Mouse (Mus musculus) lung, embryonic 16.5 days (tissue): ENCODE measurements around the gene Nsg2. TPM values are rescaled to one million over a fixed set of nuclear protein-coding genes. Genes with fewer than 3 reads are reported as not detected.
A peak's percentile ranks its signal among the peaks of the same experiment; 100 is the strongest.
"Not testable (repeated sequence)": the region's sequence is repeated elsewhere in the genome, so short reads cannot be mapped to it uniquely, and the experiment has no call there.

Source experiments
- ATAC-seq: fragments of 200-750 bp; cut with Nextera tagmentation; 2 replicates; pipeline ENCODE4 v1.8.0; 2017; ENCODE audit warnings: low read depth, mild to moderate bottlenecking, moderate library complexity
- H3K27ac ChIP-seq: fragments of 300-500 bp; sonication (generic); 2 replicates; pipeline ENCODE4 v1.5.1; 2014; ENCODE audit warnings: mild to moderate bottlenecking, control low read depth, low read length
- H3K27me3 ChIP-seq: fragments of 300-500 bp; sonication (generic); 2 replicates; pipeline ENCODE4 v1.6.1; 2014; ENCODE audit warnings: low read depth, low read length, mixed read lengths; ENCODE audit not compliant: control insufficient read depth, insufficient read depth
- H3K36me3 ChIP-seq: fragments of 300-500 bp; sonication (generic); 2 replicates; pipeline ENCODE4 v1.6.1; 2014; ENCODE audit warnings: low read length; ENCODE audit not compliant: control insufficient read depth, insufficient read depth
- H3K4me1 ChIP-seq: fragments of 300-500 bp; sonication (generic); replicated peaks from 2 replicates; pipeline ENCODE4 v1.6.1; 2014; ENCODE audit warnings: low read length, mixed read lengths; ENCODE audit not compliant: control insufficient read depth, insufficient read depth
- H3K4me2 ChIP-seq: fragments of 300-500 bp; sonication (generic); 2 replicates; pipeline ENCODE4 v1.6.1; 2014; ENCODE audit warnings: low read depth, low read length, control low read depth
- H3K4me3 ChIP-seq: fragments of 300-500 bp; sonication (generic); 2 replicates; pipeline ENCODE4 v1.5.1; 2014; ENCODE audit warnings: mild to moderate bottlenecking, low read length, control low read depth
- H3K9ac ChIP-seq: fragments of 300-500 bp; sonication (generic); 2 replicates; pipeline ENCODE4 v1.6.1; 2014; ENCODE audit warnings: low read length, control low read depth
- H3K9me3 ChIP-seq: fragments of 300-500 bp; sonication (generic); 2 replicates; pipeline ENCODE4 v1.6.1; 2016; ENCODE audit warnings: low read length; ENCODE audit not compliant: control insufficient read depth
- WGBS: fragments of 180-500 bp; shearing (Covaris S2); extraction: QIAGEN DNeasy Blood & Tissue Kit; methylation state at CpG from one replicate; pipeline ENCODE4 v1.1.7; 2014; 5-methylcytosine and 5-hydroxymethylcytosine counted together
- polyA plus RNA-seq: library from polyadenylated mRNA; unstranded; fragments of >200 nt; fragmentation: Nextera tagmentation; extraction: Ambion mirVana; gene quantifications from 2 replicates; pipeline ENCODE4 v1.2.1, GENCODE M21; 2015

Gene Nsg2
- polyA plus RNA-seq, result 1.6 and 3.0 TPM in 2 replicates

- peak within 1 kb of the TSS; percentile 49 for H3K4me2 ChIP-seq
- H3K9me3 ChIP-seq, result no peaks in the 10 kb centered on the region
- peak within 1 kb of the TSS; percentile 20 for H3K4me3 ChIP-seq
- H3K4me1 ChIP-seq, result peaks cover 4% of the 10 kb centered on the region
- no peak within 1 kb of the TSS for H3K9ac ChIP-seq
- no peaks in the 10 kb centered on the region for H3K27me3 ChIP-seq
- ATAC-seq, result peak; percentile 69; the same call in 1 of the 2 replicates
- H3K27ac ChIP-seq, result no peak within 1 kb of the TSS
- H3K36me3 ChIP-seq, result no peaks in the 10 kb centered on the region
- under 1% methylated on average over 16 of the region's 16 CpGs for WGBS
Measured at GRCm38 (mm10) chr11:32000281-32000680, at the start of gene Nsg2. TSS of gene Nsg2 (plus strand) at chr11:32000463.

DNA sequence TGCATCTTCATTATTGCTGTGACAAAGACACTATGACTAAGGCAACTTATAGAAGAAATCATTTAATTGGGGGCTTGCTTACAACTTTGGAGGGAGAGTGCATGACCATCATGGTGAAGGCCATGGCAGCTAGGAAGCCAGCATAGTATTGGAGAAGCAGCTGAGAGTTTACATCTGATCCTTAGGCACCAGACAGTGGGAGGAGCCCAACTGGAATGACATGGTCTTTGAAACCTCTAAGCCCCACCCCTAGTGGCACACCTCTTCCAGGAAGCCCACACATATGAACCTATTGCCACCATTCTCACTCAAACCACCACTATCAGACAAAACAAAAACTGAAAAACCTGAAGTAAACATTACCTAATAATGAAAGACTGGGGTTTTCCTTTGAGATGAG lies 40.2 kb upstream of the Nsg2 start:
- H3K4me2 ChIP-seq, result no peak overlapping the region
- H3K27ac ChIP-seq, result no peak overlapping the region
- H3K4me1 ChIP-seq, result no peaks in the 10 kb centered on the region
- no peak for ATAC-seq
- H3K4me3 ChIP-seq, result no peak overlapping the region
- H3K27me3 ChIP-seq, result no peaks in the 10 kb centered on the region
- no peaks in the 10 kb centered on the region for H3K36me3 ChIP-seq
- H3K9me3 ChIP-seq, result no peaks in the 10 kb centered on the region
- no peak overlapping the region for H3K9ac ChIP-seq

DNA sequence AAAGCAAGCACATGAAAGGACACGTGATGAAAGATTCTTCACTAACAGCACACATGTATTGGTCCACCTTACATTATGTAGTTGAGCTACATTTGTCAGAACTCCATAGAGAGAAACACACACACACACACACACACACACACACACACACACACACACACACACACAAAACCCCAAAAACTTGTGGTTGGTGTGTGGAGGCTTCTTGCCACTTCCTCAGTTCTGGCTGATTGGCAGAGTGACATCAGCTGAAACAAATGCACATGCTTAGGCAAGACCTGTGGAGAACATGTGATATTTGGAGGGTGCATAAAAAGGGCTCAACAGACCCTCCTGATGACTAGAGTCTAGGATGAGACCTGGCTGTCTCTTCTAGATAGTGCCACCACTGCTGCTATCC lies 36.3 kb upstream of the Nsg2 start:
- Histone ChIP-seq H3K4me2 (no peak overlapping the region), H3K4me3 (no peak overlapping the region), H3K27me3 (no peaks in the 10 kb centered on the region), H3K9ac (no peak overlapping the region), H3K36me3 (no peaks in the 10 kb centered on the region), H3K4me1 (peaks cover 3% of the 10 kb centered on the region; the same call in 1 of the 2 replicates), H3K27ac (no peak overlapping the region), H3K9me3 (no peaks in the 10 kb centered on the region)
- WGBS, result 94% methylated on average over 1 of the region's 1 CpGs
- no peak for ATAC-seq

- H3K4me2 ChIP-seq, result peak within 1 kb of the TSS; percentile 70
- WGBS, result 32% methylated on average over 48 of the region's 49 CpGs
- no peak within 1 kb of the TSS for H3K27ac ChIP-seq
- peak; percentile 31; the same call in 1 of the 2 replicates for ATAC-seq
- no peaks in the 10 kb centered on the region for H3K27me3 ChIP-seq
- peak within 1 kb of the TSS; percentile 61 for H3K9ac ChIP-seq
- H3K9me3 ChIP-seq, result no peaks in the 10 kb centered on the region
- peaks cover 3% of the 10 kb centered on the region; the same call in 1 of the 2 replicates for H3K4me1 ChIP-seq
- no peaks in the 10 kb centered on the region for H3K36me3 ChIP-seq
- peak within 1 kb of the TSS; percentile 44 for H3K4me3 ChIP-seq
Measured at GRCm38 (mm10) chr11:31965256-31966134, 34.8 kb upstream of the Nsg2 start, which contains the start of gene 4930524B15Rik. TSS of gene 4930524B15Rik (plus strand) at chr11:31965592.

DNA sequence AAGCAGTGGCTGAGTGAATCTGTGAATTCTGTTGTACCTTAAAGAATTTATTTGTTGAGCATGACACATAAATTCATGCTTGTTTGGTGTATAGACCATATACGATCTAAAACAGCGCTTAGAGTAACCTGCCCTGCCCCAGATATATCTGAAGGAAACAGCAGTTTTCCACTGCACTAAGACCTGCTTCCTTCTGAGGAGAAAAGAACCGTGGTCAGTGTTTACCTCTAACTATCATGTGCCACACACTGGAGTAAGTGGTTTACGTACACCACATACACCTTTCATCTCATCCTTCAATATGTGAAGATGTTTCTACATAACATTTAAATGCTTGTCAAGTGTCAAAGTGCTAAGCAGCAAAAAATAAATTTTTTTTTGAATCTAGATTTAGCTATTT lies 26.1 kb upstream of the Nsg2 start:
- Histone ChIP-seq H3K4me1 (no peaks in the 10 kb centered on the region), H3K9me3 (no peaks in the 10 kb centered on the region), H3K36me3 (no peaks in the 10 kb centered on the region), H3K4me3 (no peak overlapping the region), H3K4me2 (no peak overlapping the region), H3K27me3 (no peaks in the 10 kb centered on the region), H3K9ac (no peak overlapping the region), H3K27ac (no peak overlapping the region)
- WGBS, result 61% methylated on average over 4 of the region's 4 CpGs
- ATAC-seq, result no peak

DNA sequence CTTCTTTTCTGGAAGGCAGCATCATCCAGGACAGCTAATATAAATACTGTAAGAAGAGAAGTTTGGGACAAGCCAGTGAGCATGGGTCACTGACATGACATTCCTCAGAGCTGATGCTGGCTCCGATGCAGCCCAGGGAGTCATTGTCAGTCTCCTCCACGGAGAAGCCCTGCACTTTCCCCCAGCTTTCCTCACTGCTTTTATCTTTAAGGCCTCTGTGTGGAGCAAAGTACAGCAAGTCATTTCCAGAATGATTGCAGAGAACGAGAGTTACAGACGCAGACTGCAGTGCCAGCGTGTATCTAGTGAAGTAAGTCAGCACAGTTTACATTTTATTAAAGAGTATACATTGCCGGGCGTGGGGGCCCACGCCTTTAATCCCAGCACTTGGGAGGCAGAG lies 25.4 kb upstream of the Nsg2 start:
- Histone ChIP-seq H3K4me3 (no peak overlapping the region), H3K4me2 (no peak overlapping the region), H3K4me1 (no peaks in the 10 kb centered on the region), H3K36me3 (no peaks in the 10 kb centered on the region), H3K9me3 (peaks cover under 1% of the 10 kb centered on the region; the same call in 1 of the 2 replicates), H3K9ac (no peak overlapping the region), H3K27me3 (no peaks in the 10 kb centered on the region), H3K27ac (no peak overlapping the region)
- WGBS, result 25% methylated on average over 8 of the region's 8 CpGs
- peak; percentile 52; the same call in 1 of the 2 replicates for ATAC-seq

GRCm38 (mm10) chr11:31975678-31976077 lies 24.6 kb upstream of the Nsg2 start:
- H3K27me3 ChIP-seq, result no peaks in the 10 kb centered on the region
- no peak for ATAC-seq
- no peak overlapping the region for H3K4me3 ChIP-seq
- H3K4me1 ChIP-seq, result no peaks in the 10 kb centered on the region
- H3K27ac ChIP-seq, result no peak overlapping the region
- peaks cover 2% of the 10 kb centered on the region; the same call in 1 of the 2 replicates for H3K9me3 ChIP-seq
- no peaks in the 10 kb centered on the region for H3K36me3 ChIP-seq
- H3K4me2 ChIP-seq, result no peak overlapping the region
- WGBS, result 74% methylated on average over 5 of the region's 5 CpGs
- no peak overlapping the region for H3K9ac ChIP-seq

GRCm38 (mm10) chr11:31976137-31976536 lies 24.1 kb upstream of the Nsg2 start:
- Histone ChIP-seq H3K27ac (no peak overlapping the region), H3K4me2 (no peak overlapping the region), H3K4me3 (no peak overlapping the region), H3K27me3 (no peaks in the 10 kb centered on the region), H3K9me3 (peaks cover 2% of the 10 kb centered on the region; the same call in 1 of the 2 replicates), H3K9ac (no peak overlapping the region), H3K4me1 (no peaks in the 10 kb centered on the region), H3K36me3 (no peaks in the 10 kb centered on the region)
- WGBS, result 38% methylated on average over 5 of the region's 5 CpGs
- 0 out of 2 replicates have a peak, but pooled peaks have one; percentile 47 for ATAC-seq

DNA sequence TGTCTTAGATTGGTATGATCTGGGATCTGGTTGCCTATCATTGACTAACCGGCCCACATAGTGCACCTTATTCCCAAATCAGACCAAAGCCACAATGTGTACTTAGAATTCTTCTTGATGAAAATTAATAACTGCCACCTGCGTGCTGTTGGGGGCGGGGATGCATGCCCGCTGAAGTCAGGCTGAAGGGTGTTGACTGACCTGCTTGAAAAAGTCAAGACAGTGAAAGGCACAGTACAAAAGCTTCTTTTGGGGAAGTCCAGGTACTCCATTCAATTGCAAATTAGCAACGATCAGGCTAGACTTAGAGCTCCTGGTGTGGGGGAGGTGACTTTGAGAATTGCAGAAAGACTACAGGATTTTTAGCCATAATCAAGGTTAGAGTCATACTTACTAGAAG lies 20.2 kb upstream of the Nsg2 start:
- WGBS, result 88% methylated on average over 5 of the region's 5 CpGs
- not testable (repeated sequence) for ATAC-seq, H3K9me3 ChIP-seq, H3K4me1 ChIP-seq, H3K9ac ChIP-seq, H3K4me2 ChIP-seq, H3K4me3 ChIP-seq, H3K27ac ChIP-seq, H3K27me3 ChIP-seq, H3K36me3 ChIP-seq
